Mouse (Mus musculus): Measurements from ENCODE around the gene Marc2. TPM values are rescaled to one million over a fixed set of nuclear protein-coding genes. Genes with fewer than 3 reads are reported as not detected.

The Marc2 gene
- polyA plus RNA-seq, 1 experiment from 2014 or later = 152 TPM

GRCm38 (mm10) chr1:184881211-184881610, 35.0 kb upstream of the Marc2 start:
- ATAC-seq (ENCODE audit: insufficient read depth) = no peak
- Histone ChIP-seq H3K9ac (no peak overlapping the region), H3K4me2 (peak overlapping the region; percentile 79), H3K36me3 (ENCODE audit: insufficient read depth) (no peaks in the 10 kb centered on the region), H3K27me3 (ENCODE audit: insufficient read depth, low read length) (peaks cover 38% of the 10 kb centered on the region), H3K4me1 (ENCODE audit: insufficient read depth) (no peaks in the 10 kb centered on the region), H3K27ac (ENCODE audit: low read depth) (no peak overlapping the region), H3K4me3 (ENCODE audit: low read depth, low read length) (peak overlapping the region; percentile 51; the same call in 1 of the 2 replicates), H3K9me3 (ENCODE audit: low read depth, low read length) (no peaks in the 10 kb centered on the region)
- 79% methylated on average over 5 of the region's 5 CpGs for WGBS
- TF ChIP-seq CTCF (IDR thresholded peaks at IDR 0.05; ENCODE audit: low read depth) = no peak
- no peak for DNase-seq

- ATAC-seq (ENCODE audit: insufficient read depth) (no peak), DNase-seq (no peak)
- Histone ChIP-seq H3K4me1 (ENCODE audit: insufficient read depth) (no peaks in the 10 kb centered on the region), H3K27me3 (ENCODE audit: insufficient read depth, low read length) (peaks cover 33% of the 10 kb centered on the region), H3K27ac (ENCODE audit: low read depth) (no peak overlapping the region), H3K4me3 (ENCODE audit: low read depth, low read length) (no peak overlapping the region), H3K36me3 (ENCODE audit: insufficient read depth) (no peaks in the 10 kb centered on the region), H3K9me3 (ENCODE audit: low read depth, low read length) (no peaks in the 10 kb centered on the region), H3K4me2 (no peak overlapping the region), H3K9ac (no peak overlapping the region)
- 69% methylated on average over 6 of the region's 6 CpGs for WGBS
- no peak for TF ChIP-seq CTCF (IDR thresholded peaks at IDR 0.05; ENCODE audit: low read depth)
Observed at GRCm38 (mm10) chr1:184878860-184879259, 32.6 kb upstream of the Marc2 start.

DNA sequence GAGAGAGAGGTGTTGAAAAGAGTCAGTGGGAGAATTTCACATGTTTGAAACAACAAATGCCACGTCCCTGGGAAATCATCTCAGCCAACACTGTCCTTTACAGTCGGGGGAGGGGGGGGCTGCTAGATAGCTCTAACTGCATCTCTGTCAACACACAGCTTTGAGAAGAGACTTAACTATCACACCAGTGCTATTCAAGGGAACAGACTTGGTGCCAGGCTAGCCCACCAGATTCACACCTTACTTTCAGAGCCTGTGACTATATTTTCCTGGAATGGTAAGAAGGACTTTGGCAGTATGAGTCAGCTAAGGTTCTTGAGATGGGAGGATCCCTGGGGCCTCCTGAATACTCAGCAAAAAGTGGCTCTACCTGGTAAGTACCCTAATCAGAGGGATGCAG, 31.1 kb upstream of the Marc2 start:
- peaks cover 17% of the 10 kb centered on the region for H3K27me3 ChIP-seq (ENCODE audit: insufficient read depth, low read length)
- H3K4me1 ChIP-seq (ENCODE audit: insufficient read depth) = no peaks in the 10 kb centered on the region
- no peak for ATAC-seq (ENCODE audit: insufficient read depth)
- WGBS = 48% methylated on average over 2 of the region's 2 CpGs
- no peak overlapping the region for H3K9ac ChIP-seq
- no peak for DNase-seq
- H3K4me2 ChIP-seq = no peak overlapping the region
- H3K36me3 ChIP-seq (ENCODE audit: insufficient read depth) = no peaks in the 10 kb centered on the region
- no peak overlapping the region for H3K27ac ChIP-seq (ENCODE audit: low read depth)
- no peaks in the 10 kb centered on the region for H3K9me3 ChIP-seq (ENCODE audit: low read depth, low read length)
- TF ChIP-seq CTCF (IDR thresholded peaks at IDR 0.05; ENCODE audit: low read depth) = no peak
- no peak overlapping the region for H3K4me3 ChIP-seq (ENCODE audit: low read depth, low read length)

GRCm38 (mm10) chr1:184873910-184874309, 27.7 kb upstream of the Marc2 start:
- H3K4me2 ChIP-seq = no peak overlapping the region
- no peaks in the 10 kb centered on the region for H3K36me3 ChIP-seq (ENCODE audit: insufficient read depth)
- H3K4me3 ChIP-seq (ENCODE audit: low read depth, low read length) = no peak overlapping the region
- no peaks in the 10 kb centered on the region for H3K9me3 ChIP-seq (ENCODE audit: low read depth, low read length)
- no peaks in the 10 kb centered on the region; the same call in 1 of the 2 replicates for H3K4me1 ChIP-seq (ENCODE audit: insufficient read depth)
- H3K27ac ChIP-seq (ENCODE audit: low read depth) = no peak overlapping the region
- no peak overlapping the region for H3K9ac ChIP-seq
- H3K27me3 ChIP-seq (ENCODE audit: insufficient read depth, low read length) = no peaks in the 10 kb centered on the region
- no peak for TF ChIP-seq CTCF (IDR thresholded peaks at IDR 0.05; ENCODE audit: low read depth)
- ATAC-seq (ENCODE audit: insufficient read depth) (no peak), DNase-seq (no peak)
- 80% methylated on average over 11 of the region's 11 CpGs for WGBS

- ATAC-seq (ENCODE audit: insufficient read depth) (no peak), DNase-seq (no peak)
- 68% methylated on average over 7 of the region's 7 CpGs for WGBS
- no peak overlapping the region for H3K9ac ChIP-seq
- no peaks in the 10 kb centered on the region for H3K9me3 ChIP-seq (ENCODE audit: low read depth, low read length)
- no peak overlapping the region; the same call in 1 of the 2 replicates for H3K27ac ChIP-seq (ENCODE audit: low read depth)
- no peak overlapping the region for H3K4me2 ChIP-seq
- no peaks in the 10 kb centered on the region for H3K36me3 ChIP-seq (ENCODE audit: insufficient read depth)
- H3K4me3 ChIP-seq (ENCODE audit: low read depth, low read length) = no peak overlapping the region
- H3K4me1 ChIP-seq (ENCODE audit: insufficient read depth) = no peaks in the 10 kb centered on the region; the same call in 1 of the 2 replicates
- TF ChIP-seq CTCF (IDR thresholded peaks at IDR 0.05; ENCODE audit: low read depth) = no peak
- no peaks in the 10 kb centered on the region for H3K27me3 ChIP-seq (ENCODE audit: insufficient read depth, low read length)
Observed at GRCm38 (mm10) chr1:184872069-184872819, 26.0 kb upstream of the Marc2 start.

- Histone ChIP-seq H3K27me3 (ENCODE audit: insufficient read depth, low read length) (no peaks in the 10 kb centered on the region), H3K9me3 (ENCODE audit: low read depth, low read length) (no peaks in the 10 kb centered on the region), H3K9ac (no peak overlapping the region), H3K4me2 (no peak overlapping the region), H3K4me3 (ENCODE audit: low read depth, low read length) (no peak overlapping the region), H3K4me1 (ENCODE audit: insufficient read depth) (no peaks in the 10 kb centered on the region; the same call in 1 of the 2 replicates), H3K36me3 (ENCODE audit: insufficient read depth) (no peaks in the 10 kb centered on the region), H3K27ac (ENCODE audit: low read depth) (no peak overlapping the region)
- DNase-seq = peak; percentile 25
- 71% methylated on average over 1 of the region's 1 CpGs for WGBS
- no peak for ATAC-seq (ENCODE audit: insufficient read depth)
- TF ChIP-seq CTCF (IDR thresholded peaks at IDR 0.05; ENCODE audit: low read depth) = no peak
Observed at GRCm38 (mm10) chr1:184871506-184871905, 25.3 kb upstream of the Marc2 start.

DNA sequence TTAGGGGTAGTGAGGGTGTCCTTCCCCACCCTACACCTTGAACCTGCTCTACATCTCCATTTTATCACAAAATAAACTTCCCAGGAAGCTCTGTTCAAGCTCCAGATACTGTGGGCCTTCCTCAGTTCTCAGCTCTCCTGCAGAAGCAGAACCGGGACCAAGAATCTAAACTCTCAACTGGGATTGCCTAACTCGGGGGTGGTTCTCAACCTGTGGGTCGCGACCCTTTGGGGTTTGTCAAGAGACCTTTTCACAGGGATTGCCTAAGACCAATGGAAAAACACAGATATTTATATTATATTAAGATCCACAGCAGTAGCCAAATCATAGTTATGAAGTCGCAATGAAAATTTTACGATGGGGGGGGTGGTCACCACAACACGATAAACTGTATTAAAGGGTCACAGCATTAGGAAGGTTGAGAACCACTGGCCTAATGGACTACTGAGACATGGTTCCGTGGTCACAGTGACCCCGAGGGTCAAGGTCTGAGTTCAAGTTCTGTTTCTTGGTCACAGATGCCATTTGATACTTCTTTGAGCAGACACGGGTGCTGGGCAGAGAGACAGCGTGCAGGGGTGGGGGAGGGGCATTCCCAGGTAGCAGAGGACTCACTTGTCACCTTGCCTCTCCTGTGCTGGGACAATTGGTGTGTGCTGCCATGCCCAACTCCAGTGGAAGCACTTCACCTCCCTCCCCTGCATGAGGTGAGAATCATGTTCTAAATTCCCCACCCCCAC, 24.6 kb upstream of the Marc2 start:
- Histone ChIP-seq H3K27me3 (ENCODE audit: insufficient read depth, low read length) (no peaks in the 10 kb centered on the region), H3K4me2 (no peak overlapping the region), H3K36me3 (ENCODE audit: insufficient read depth) (no peaks in the 10 kb centered on the region), H3K4me1 (ENCODE audit: insufficient read depth) (no peaks in the 10 kb centered on the region; the same call in 1 of the 2 replicates), H3K27ac (ENCODE audit: low read depth) (no peak overlapping the region), H3K9ac (no peak overlapping the region), H3K4me3 (ENCODE audit: low read depth, low read length) (no peak overlapping the region), H3K9me3 (ENCODE audit: low read depth, low read length) (no peaks in the 10 kb centered on the region)
- DNase-seq (no peak), ATAC-seq (ENCODE audit: insufficient read depth) (no peak)
- 73% methylated on average over 11 of the region's 11 CpGs for WGBS
- no peak for TF ChIP-seq CTCF (IDR thresholded peaks at IDR 0.05; ENCODE audit: low read depth)

Measured in lung, embryonic 14.5 days (tissue).